Mouse (Mus musculus): ENCODE results near the gene Fth1.

DNA sequence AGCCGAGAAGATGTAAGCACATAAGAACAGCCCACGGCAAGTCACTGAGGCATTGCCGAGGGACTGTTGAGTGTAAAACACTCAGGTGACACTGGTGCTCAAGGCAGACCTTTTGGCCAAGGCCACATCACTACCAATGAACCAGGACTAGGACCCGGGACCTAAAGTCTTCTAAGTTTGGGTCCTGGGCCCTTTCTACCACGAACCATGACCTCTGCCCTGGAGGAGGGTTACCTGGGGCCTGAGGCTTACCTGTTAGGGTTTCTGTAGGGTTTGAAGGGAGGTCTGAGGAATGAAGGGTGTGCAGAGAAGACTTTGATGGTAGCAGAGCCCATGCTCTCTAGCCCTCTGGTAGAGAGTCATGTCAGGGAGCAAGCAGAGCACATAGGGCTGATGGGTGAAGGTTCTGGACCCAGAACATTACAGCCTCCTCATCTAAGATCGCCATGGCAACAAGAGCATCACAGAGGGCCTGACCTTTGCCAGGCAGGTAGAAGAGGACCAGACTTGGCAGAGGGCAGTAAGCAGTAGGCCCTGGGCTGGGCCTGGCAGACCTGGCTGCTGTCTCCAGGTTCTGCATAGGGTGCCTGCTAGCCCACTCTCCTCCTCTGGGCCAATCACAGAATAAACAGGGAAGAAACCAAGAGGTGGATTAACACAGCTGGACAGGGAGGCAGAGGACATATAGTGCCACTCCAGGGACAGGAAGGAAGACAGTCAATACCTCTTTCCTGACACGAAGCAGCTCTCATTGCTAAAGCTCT is 21.0 kb downstream of the Fth1 start, which contains the start of the genes Best1 and Rab3il1:
- TF ChIP-seq CTCF (IDR thresholded peaks at IDR 0.05; ENCODE audit: borderline replicate concordance, extremely low read depth, insufficient read depth, insufficient read length) (no peak), POLR2A (IDR thresholded peaks at IDR 0.05; ENCODE audit: borderline replicate concordance, extremely low read depth, insufficient read depth, insufficient read length, poor library complexity, severe bottlenecking) (no peak)
